Mouse (Mus musculus): ENCODE measurements around the gene Ptov1. TPM values are rescaled to one million over a fixed set of nuclear protein-coding genes. Genes with fewer than 3 reads are reported as not detected.

Ptov1 gene
- polyA plus RNA-seq, 1 experiment from 2014 or later: 310 TPM

- H3K4me1 ChIP-seq (ENCODE audit: control insufficient read depth in 2 of 2, insufficient read depth in 2 of 2, low read length in 2 of 2): peaks cover 16 to 42% of the 10 kb centered on the region in 2 experiments
- ATAC-seq (ENCODE audit: insufficient number of reproducible peaks, insufficient read depth, low FRiP score, low read depth): no peak
- no peaks in the 10 kb centered on the region for H3K9me3 ChIP-seq (ENCODE audit: control insufficient read depth, low read length)
- 78% methylated on average over 7 of the region's 7 CpGs for WGBS
- H3K9ac ChIP-seq (ENCODE audit: low read length): no peak overlapping the region; the same call in 1 of the 2 replicates
- H3K4me2 ChIP-seq (ENCODE audit: low read length): peak overlapping the region; percentile 83
- peak overlapping the region; percentile 62 to 70; a peak in 3 of 4 replicates for H3K4me3 ChIP-seq (ENCODE audit: control insufficient read depth in 1 of 2, insufficient read depth in 1 of 2, low read depth in 1 of 2, low read length in 2 of 2)
- H3K36me3 ChIP-seq (ENCODE audit: control insufficient read depth, insufficient read depth, low read length): peaks cover 25% of the 10 kb centered on the region
- H3K27ac ChIP-seq (replicated peaks in 1 of 2; ENCODE audit: control insufficient read depth in 1 of 2, insufficient read depth in 1 of 2, low read depth in 2 of 2, low read length in 2 of 2): peak overlapping the region; percentile 68 to 88; a peak in 2 of 4 replicates
- no peaks in the 10 kb centered on the region for H3K27me3 ChIP-seq (ENCODE audit: control insufficient read depth, insufficient read depth, low read length)
Measured at GRCm38 (mm10) chr7:44895206-44895592, 25.6 kb upstream of the Ptov1 start.

GRCm38 (mm10) chr7:44894175-44894574, 24.6 kb upstream of the Ptov1 start:
- no peak for ATAC-seq (ENCODE audit: insufficient number of reproducible peaks, insufficient read depth, low FRiP score, low read depth)
- no peak overlapping the region for H3K4me3 ChIP-seq (ENCODE audit: control insufficient read depth in 1 of 2, insufficient read depth in 1 of 2, low read depth in 1 of 2, low read length in 2 of 2)
- no peak overlapping the region for H3K9ac ChIP-seq (ENCODE audit: low read length)
- H3K27ac ChIP-seq (replicated peaks in 1 of 2; ENCODE audit: control insufficient read depth in 1 of 2, insufficient read depth in 1 of 2, low read depth in 2 of 2, low read length in 2 of 2): no peak overlapping the region
- H3K9me3 ChIP-seq (ENCODE audit: control insufficient read depth, low read length): no peaks in the 10 kb centered on the region
- H3K4me1 ChIP-seq (ENCODE audit: control insufficient read depth in 2 of 2, insufficient read depth in 2 of 2, low read length in 2 of 2): peaks cover 19 to 45% of the 10 kb centered on the region in 2 experiments
- H3K36me3 ChIP-seq (ENCODE audit: control insufficient read depth, insufficient read depth, low read length): peaks cover 22% of the 10 kb centered on the region
- no peak overlapping the region for H3K4me2 ChIP-seq (ENCODE audit: low read length)
- no peaks in the 10 kb centered on the region for H3K27me3 ChIP-seq (ENCODE audit: control insufficient read depth, insufficient read depth, low read length)
- 81% methylated on average over 3 of the region's 3 CpGs for WGBS

- H3K36me3 ChIP-seq (ENCODE audit: control insufficient read depth, insufficient read depth, low read length): peaks cover 26% of the 10 kb centered on the region
- 24% methylated on average over 8 of the region's 8 CpGs for WGBS
- H3K9ac ChIP-seq (ENCODE audit: low read length): peak overlapping the region; percentile 27
- H3K4me3 ChIP-seq (ENCODE audit: control insufficient read depth in 1 of 2, insufficient read depth in 1 of 2, low read depth in 1 of 2, low read length in 2 of 2): peak overlapping the region in 1 of 2 experiments; percentile 64; a peak in 1 of 4 replicates
- ATAC-seq (ENCODE audit: insufficient number of reproducible peaks, insufficient read depth, low FRiP score, low read depth): no peak
- peak overlapping the region; percentile 69 to 87 for H3K27ac ChIP-seq (replicated peaks in 1 of 2; ENCODE audit: control insufficient read depth in 1 of 2, insufficient read depth in 1 of 2, low read depth in 2 of 2, low read length in 2 of 2)
- no peaks in the 10 kb centered on the region for H3K27me3 ChIP-seq (ENCODE audit: control insufficient read depth, insufficient read depth, low read length)
- peak overlapping the region; percentile 89 for H3K4me2 ChIP-seq (ENCODE audit: low read length)
- H3K4me1 ChIP-seq (ENCODE audit: control insufficient read depth in 2 of 2, insufficient read depth in 2 of 2, low read length in 2 of 2): peaks cover 26 to 47% of the 10 kb centered on the region in 2 experiments
- no peaks in the 10 kb centered on the region for H3K9me3 ChIP-seq (ENCODE audit: control insufficient read depth, low read length)
Measured at GRCm38 (mm10) chr7:44893197-44893596, 23.6 kb upstream of the Ptov1 start.

GRCm38 (mm10) chr7:44892276-44892921, 22.8 kb upstream of the Ptov1 start, which contains the start of gene Med25:
Gene Med25, minus strand, starts transcription at chr7:44892712.
- peak; percentile 56 for ATAC-seq (ENCODE audit: insufficient number of reproducible peaks, insufficient read depth, low FRiP score, low read depth)
- H3K4me1 ChIP-seq (ENCODE audit: control insufficient read depth in 2 of 2, insufficient read depth in 2 of 2, low read length in 2 of 2): peaks cover 26 to 55% of the 10 kb centered on the region in 2 experiments
- no peaks in the 10 kb centered on the region for H3K9me3 ChIP-seq (ENCODE audit: control insufficient read depth, low read length)
- peak within 1 kb of the TSS; percentile 87 to 93 for H3K27ac ChIP-seq (replicated peaks in 1 of 2; ENCODE audit: control insufficient read depth in 1 of 2, insufficient read depth in 1 of 2, low read depth in 2 of 2, low read length in 2 of 2)
- H3K27me3 ChIP-seq (ENCODE audit: control insufficient read depth, insufficient read depth, low read length): no peaks in the 10 kb centered on the region
- under 1% methylated on average over 56 of the region's 56 CpGs for WGBS
- peak within 1 kb of the TSS; percentile 85 for H3K9ac ChIP-seq (ENCODE audit: low read length)
- peak within 1 kb of the TSS; percentile 89 for H3K4me2 ChIP-seq (ENCODE audit: low read length)
- peak within 1 kb of the TSS; percentile 64 to 75 for H3K4me3 ChIP-seq (ENCODE audit: control insufficient read depth in 1 of 2, insufficient read depth in 1 of 2, low read depth in 1 of 2, low read length in 2 of 2)
- H3K36me3 ChIP-seq (ENCODE audit: control insufficient read depth, insufficient read depth, low read length): peaks cover 23% of the 10 kb centered on the region

GRCm38 (mm10) chr7:44891611-44892010, 22.0 kb upstream of the Ptov1 start:
- 21% methylated on average over 6 of the region's 6 CpGs for WGBS
- Histone ChIP-seq H3K9ac (ENCODE audit: low read length) (peak overlapping the region; percentile 85), H3K9me3 (ENCODE audit: control insufficient read depth, low read length) (no peaks in the 10 kb centered on the region), H3K27me3 (ENCODE audit: control insufficient read depth, insufficient read depth, low read length) (no peaks in the 10 kb centered on the region), H3K4me2 (ENCODE audit: low read length) (peak overlapping the region; percentile 89), H3K4me1 (ENCODE audit: control insufficient read depth in 2 of 2, insufficient read depth in 2 of 2, low read length in 2 of 2) (peaks cover 27 to 50% of the 10 kb centered on the region in 2 experiments), H3K36me3 (ENCODE audit: control insufficient read depth, insufficient read depth, low read length) (peaks cover 31% of the 10 kb centered on the region), H3K27ac (replicated peaks in 1 of 2; ENCODE audit: control insufficient read depth in 1 of 2, insufficient read depth in 1 of 2, low read depth in 2 of 2, low read length in 2 of 2) (peak overlapping the region in 1 of 2 experiments; percentile 93; a peak in 3 of 4 replicates), H3K4me3 (ENCODE audit: control insufficient read depth in 1 of 2, insufficient read depth in 1 of 2, low read depth in 1 of 2, low read length in 2 of 2) (peak overlapping the region; percentile 64 to 75)
- no peak for ATAC-seq (ENCODE audit: insufficient number of reproducible peaks, insufficient read depth, low FRiP score, low read depth)

GRCm38 (mm10) chr7:44890737-44891136, 21.1 kb upstream of the Ptov1 start:
- Histone ChIP-seq H3K27ac (replicated peaks in 1 of 2; ENCODE audit: control insufficient read depth in 1 of 2, insufficient read depth in 1 of 2, low read depth in 2 of 2, low read length in 2 of 2) (no peak overlapping the region), H3K4me1 (ENCODE audit: control insufficient read depth in 2 of 2, insufficient read depth in 2 of 2, low read length in 2 of 2) (peaks cover 22 to 48% of the 10 kb centered on the region in 2 experiments), H3K9ac (ENCODE audit: low read length) (peak overlapping the region; percentile 85), H3K27me3 (ENCODE audit: control insufficient read depth, insufficient read depth, low read length) (no peaks in the 10 kb centered on the region), H3K36me3 (ENCODE audit: control insufficient read depth, insufficient read depth, low read length) (peaks cover 40% of the 10 kb centered on the region), H3K9me3 (ENCODE audit: control insufficient read depth, low read length) (no peaks in the 10 kb centered on the region), H3K4me3 (ENCODE audit: control insufficient read depth in 1 of 2, insufficient read depth in 1 of 2, low read depth in 1 of 2, low read length in 2 of 2) (peak overlapping the region in 1 of 2 experiments; percentile 64; a peak in 2 of 4 replicates), H3K4me2 (ENCODE audit: low read length) (peak overlapping the region; percentile 89)
- WGBS: 79% methylated on average over 4 of the region's 4 CpGs
- no peak for ATAC-seq (ENCODE audit: insufficient number of reproducible peaks, insufficient read depth, low FRiP score, low read depth)

- no peaks in the 10 kb centered on the region for H3K9me3 ChIP-seq (ENCODE audit: control insufficient read depth, low read length)
- no peak overlapping the region for H3K9ac ChIP-seq (ENCODE audit: low read length)
- no peak overlapping the region for H3K4me2 ChIP-seq (ENCODE audit: low read length)
- H3K4me1 ChIP-seq (ENCODE audit: control insufficient read depth in 2 of 2, insufficient read depth in 2 of 2, low read length in 2 of 2): peaks cover 22 to 43% of the 10 kb centered on the region in 2 experiments
- H3K4me3 ChIP-seq (ENCODE audit: control insufficient read depth in 1 of 2, insufficient read depth in 1 of 2, low read depth in 1 of 2, low read length in 2 of 2): no peak overlapping the region
- ATAC-seq (ENCODE audit: insufficient number of reproducible peaks, insufficient read depth, low FRiP score, low read depth): no peak
- H3K36me3 ChIP-seq (ENCODE audit: control insufficient read depth, insufficient read depth, low read length): peaks cover 46% of the 10 kb centered on the region
- no peak overlapping the region for H3K27ac ChIP-seq (replicated peaks in 1 of 2; ENCODE audit: control insufficient read depth in 1 of 2, insufficient read depth in 1 of 2, low read depth in 2 of 2, low read length in 2 of 2)
- 87% methylated on average over 6 of the region's 7 CpGs for WGBS
- no peaks in the 10 kb centered on the region for H3K27me3 ChIP-seq (ENCODE audit: control insufficient read depth, insufficient read depth, low read length)
Measured at GRCm38 (mm10) chr7:44890180-44890579, 20.6 kb upstream of the Ptov1 start.

All from heart, embryonic 14.5 days (tissue).